Mouse (Mus musculus): ENCODE measurements around the gene Brinp3. TPM values are rescaled to one million over a fixed set of nuclear protein-coding genes. Genes with fewer than 3 reads are reported as not detected.

The Brinp3 gene
- polyA plus RNA-seq, 1 experiment from 2014 or later: not detected

GRCm38 (mm10) chr1:146799986-146800553 lies 305.5 kb downstream of the Brinp3 start:
- ATAC-seq: no peak
- ChIA-PET POLR2A (no interaction called here), CTCF (no interaction called here)
- in situ Hi-C loops (cut with MboI; ENCODE audit: low pct_unique_long_range_greater_than_20kb): no loop called here
- no peak for DNase-seq (ENCODE audit: low read depth, low spot score)
- H3K27me3 ChIP-seq: no peaks in the 10 kb centered on the region
- TF ChIP-seq CTCF (IDR thresholded peaks at IDR 0.05): no peak

- CTCF ChIA-PET: no interaction called here
- H3K27me3 ChIP-seq: no peaks in the 10 kb centered on the region
- DNase-seq (ENCODE audit: low read depth, low spot score) (no peak), ATAC-seq (no peak)
- in situ Hi-C loops (cut with MboI; ENCODE audit: low pct_unique_long_range_greater_than_20kb): no loop called here
- no peak for TF ChIP-seq CTCF (IDR thresholded peaks at IDR 0.05)
- POLR2A ChIA-PET: no interaction called here
These were observed 307.3 kb downstream of the Brinp3 start for GRCm38 (mm10) chr1:146801821-146802220.

GRCm38 (mm10) chr1:146807765-146808164 lies 313.2 kb downstream of the Brinp3 start:
- no peak for TF ChIP-seq CTCF (IDR thresholded peaks at IDR 0.05)
- no peak for ATAC-seq
- no peak for DNase-seq (ENCODE audit: low read depth, low spot score)
- in situ Hi-C loops (cut with MboI; ENCODE audit: low pct_unique_long_range_greater_than_20kb): no loop called here
- POLR2A ChIA-PET: no interaction called here
- no peaks in the 10 kb centered on the region for H3K27me3 ChIP-seq
- CTCF ChIA-PET: no interaction called here

GRCm38 (mm10) chr1:146833888-146834287 lies 339.3 kb downstream of the Brinp3 start:
- ATAC-seq: no peak
- no peaks in the 10 kb centered on the region for H3K27me3 ChIP-seq
- ChIA-PET POLR2A (no interaction called here), CTCF (no interaction called here)
- no peak for DNase-seq (ENCODE audit: low read depth, low spot score)
- in situ Hi-C loops (cut with MboI; ENCODE audit: low pct_unique_long_range_greater_than_20kb): no loop called here
- no peak for TF ChIP-seq CTCF (IDR thresholded peaks at IDR 0.05)

- ChIA-PET CTCF (no interaction called here), POLR2A (no interaction called here)
- DNase-seq (ENCODE audit: low read depth, low spot score) (no peak), ATAC-seq (no peak)
- H3K27me3 ChIP-seq: no peaks in the 10 kb centered on the region
- in situ Hi-C loops (cut with MboI; ENCODE audit: low pct_unique_long_range_greater_than_20kb): no loop called here
- TF ChIP-seq CTCF (IDR thresholded peaks at IDR 0.05): no peak
These were observed 349.5 kb downstream of the Brinp3 start for GRCm38 (mm10) chr1:146844087-146844486.

GRCm38 (mm10) chr1:146848892-146849291 lies 354.3 kb downstream of the Brinp3 start:
- ChIA-PET CTCF (no interaction called here), POLR2A (no interaction called here)
- DNase-seq (ENCODE audit: low read depth, low spot score) (no peak), ATAC-seq (no peak)
- H3K27me3 ChIP-seq: no peaks in the 10 kb centered on the region
- TF ChIP-seq CTCF (IDR thresholded peaks at IDR 0.05): no peak
- in situ Hi-C loops (cut with MboI; ENCODE audit: low pct_unique_long_range_greater_than_20kb): no loop called here

- in situ Hi-C loops (cut with MboI; ENCODE audit: low pct_unique_long_range_greater_than_20kb): no loop called here
- no peak for DNase-seq (ENCODE audit: low read depth, low spot score)
- no peaks in the 10 kb centered on the region for H3K27me3 ChIP-seq
- ChIA-PET CTCF (no interaction called here), POLR2A (no interaction called here)
- no peak for ATAC-seq
- no peak for TF ChIP-seq CTCF (IDR thresholded peaks at IDR 0.05)
These were observed 355.6 kb downstream of the Brinp3 start for GRCm38 (mm10) chr1:146850147-146850546.

- H3K27me3 ChIP-seq: no peaks in the 10 kb centered on the region
- TF ChIP-seq CTCF (IDR thresholded peaks at IDR 0.05): no peak
- POLR2A ChIA-PET: no interaction called here
- ATAC-seq: no peak
- CTCF ChIA-PET: no interaction called here
- in situ Hi-C loops (cut with MboI; ENCODE audit: low pct_unique_long_range_greater_than_20kb): no loop called here
- no peak for DNase-seq (ENCODE audit: low read depth, low spot score)
These were observed 404.1 kb downstream of the Brinp3 start for GRCm38 (mm10) chr1:146898636-146899035.

- ChIA-PET POLR2A (no interaction called here), CTCF (no interaction called here)
- TF ChIP-seq CTCF (IDR thresholded peaks at IDR 0.05): no peak
- in situ Hi-C loops (cut with MboI; ENCODE audit: low pct_unique_long_range_greater_than_20kb): no loop called here
- ATAC-seq: no peak
- H3K27me3 ChIP-seq: no peaks in the 10 kb centered on the region
- no peak for DNase-seq (ENCODE audit: low read depth, low spot score)
These were observed 407.1 kb downstream of the Brinp3 start for GRCm38 (mm10) chr1:146901691-146902090.

GRCm38 (mm10) chr1:146939463-146940389 lies 445.2 kb downstream of the Brinp3 start:
- no peak for DNase-seq (ENCODE audit: low read depth, low spot score)
- TF ChIP-seq CTCF (IDR thresholded peaks at IDR 0.05): no peak
- ChIA-PET POLR2A (no interaction called here), CTCF (no interaction called here)
- ATAC-seq: no peak
- in situ Hi-C loops (cut with MboI; ENCODE audit: low pct_unique_long_range_greater_than_20kb): no loop called here
- H3K27me3 ChIP-seq: no peaks in the 10 kb centered on the region
